Mouse (Mus musculus) hindbrain, embryonic 13.5 days (tissue): ENCODE measurements around the gene Gm45521. TPM values are rescaled to one million over a fixed set of nuclear protein-coding genes. Genes with fewer than 3 reads are reported as not detected.

Experiments
- ATAC-seq: fragments of 200-750 bp; cut with Nextera tagmentation; 2 replicates; pipeline ENCODE4 v1.8.0; 2017; ENCODE audit warnings: moderate TSS enrichment; ENCODE audit not compliant: low FRiP score
- H3K27ac ChIP-seq: fragments of 300-500 bp; sonication (generic); 2 replicates; pipeline ENCODE4 v1.5.1; 2015; ENCODE audit warnings: inconsistent platforms, mild to moderate bottlenecking, moderate library complexity
- H3K27me3 ChIP-seq: fragments of 300-500 bp; sonication (generic); 2 replicates; pipeline ENCODE4 v1.6.1; 2015; ENCODE audit warnings: mild to moderate bottlenecking, inconsistent platforms
- H3K36me3 ChIP-seq: fragments of 300-500 bp; sonication (generic); 2 replicates; pipeline ENCODE4 v1.6.1; 2015; ENCODE audit warnings: mild to moderate bottlenecking, inconsistent platforms
- H3K4me1 ChIP-seq: fragments of 300-500 bp; sonication (generic); replicated peaks from 2 replicates; pipeline ENCODE4 v1.6.1; 2015; ENCODE audit warnings: inconsistent platforms
- H3K4me2 ChIP-seq: fragments of 300-500 bp; sonication (generic); 2 replicates; pipeline ENCODE4 v1.6.1; 2015; ENCODE audit warnings: inconsistent platforms, mild to moderate bottlenecking, moderate library complexity
- H3K4me3 ChIP-seq: fragments of 300-500 bp; sonication (generic); 2 replicates; pipeline ENCODE4 v1.5.1; 2015; ENCODE audit warnings: mild to moderate bottlenecking, inconsistent platforms
- H3K9ac ChIP-seq: fragments of 300-500 bp; sonication (generic); 2 replicates; pipeline ENCODE4 v1.6.1; 2015; ENCODE audit warnings: mild to moderate bottlenecking, inconsistent platforms
- H3K9me3 ChIP-seq: fragments of 300-500 bp; sonication (generic); 2 replicates; pipeline ENCODE4 v1.6.1; 2016; ENCODE audit warnings: inconsistent platforms
- WGBS: fragments of 180-500 bp; shearing (Covaris S2); methylation state at CpG from one replicate; pipeline ENCODE4 v1.1.7; 2015; 5-methylcytosine and 5-hydroxymethylcytosine counted together
- polyA plus RNA-seq: library from polyadenylated mRNA; unstranded; fragments of >200 nt; fragmentation: Nextera tagmentation; extraction: Ambion mirVana; gene quantifications from 2 replicates; pipeline ENCODE4 v1.2.1, GENCODE M21; 2015

Gm45521 gene
- polyA plus RNA-seq, 1 experiment from 2014 or later: 0.26 TPM

DNA sequence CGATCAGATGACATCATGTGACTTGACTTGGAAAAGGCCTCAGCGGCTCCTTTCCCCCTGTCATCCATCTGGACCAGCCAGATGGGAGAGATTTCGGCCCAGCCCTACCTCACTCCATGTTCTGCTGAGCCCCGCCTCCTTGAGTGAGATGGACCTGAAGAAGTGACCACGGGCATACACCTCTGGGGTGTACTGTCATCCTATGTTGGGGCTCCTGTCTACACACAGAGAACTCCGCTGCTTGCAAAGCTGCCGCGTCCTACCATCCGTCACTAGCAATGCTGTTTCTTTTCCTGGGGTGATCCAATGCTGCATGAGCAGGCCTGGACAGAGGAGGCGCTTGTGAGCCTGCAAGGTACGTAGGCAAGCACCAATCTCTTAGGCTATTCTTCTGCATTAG, 3.5 kb downstream of the Gm45521 start:
- Histone ChIP-seq H3K9me3 (no peaks in the 10 kb centered on the region), H3K36me3 (no peaks in the 10 kb centered on the region), H3K4me1 (peaks cover 11% of the 10 kb centered on the region), H3K27ac (no peak overlapping the region), H3K4me3 (no peak overlapping the region), H3K4me2 (no peak overlapping the region), H3K27me3 (no peaks in the 10 kb centered on the region), H3K9ac (no peak overlapping the region)
- 0 out of 2 replicates have a peak, but pooled peaks have one; percentile 24 for ATAC-seq
- 56% methylated on average over 11 of the region's 11 CpGs for WGBS

DNA sequence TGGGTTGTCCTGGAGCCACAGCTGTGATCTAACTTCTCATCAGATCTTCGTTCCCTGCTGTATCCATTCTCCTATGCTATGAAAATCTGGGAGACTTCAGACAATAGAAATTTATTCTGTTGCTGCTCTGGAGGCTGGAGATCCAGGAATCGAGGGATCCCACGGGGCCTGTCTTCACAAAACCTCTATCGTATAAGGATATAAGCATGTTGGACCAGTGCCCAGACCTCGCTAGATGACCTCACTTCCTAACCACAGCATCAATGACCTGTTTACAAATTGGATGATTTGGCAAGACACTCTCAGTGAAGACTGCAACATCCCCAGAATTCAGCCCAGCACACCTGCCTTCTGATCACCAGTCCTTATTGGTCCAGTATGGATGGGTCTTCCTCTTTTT, 4.6 kb downstream of the Gm45521 start:
- 63% methylated on average over 5 of the region's 5 CpGs for WGBS
- Histone ChIP-seq H3K4me3 (no peak overlapping the region), H3K27ac (no peak overlapping the region), H3K9ac (no peak overlapping the region), H3K4me2 (no peak overlapping the region), H3K4me1 (peaks cover 11% of the 10 kb centered on the region), H3K9me3 (no peaks in the 10 kb centered on the region), H3K36me3 (no peaks in the 10 kb centered on the region), H3K27me3 (no peaks in the 10 kb centered on the region)
- ATAC-seq: no peak

- Histone ChIP-seq H3K36me3 (no peaks in the 10 kb centered on the region), H3K27ac (no peak overlapping the region), H3K27me3 (no peaks in the 10 kb centered on the region), H3K4me2 (no peak overlapping the region), H3K9me3 (no peaks in the 10 kb centered on the region), H3K4me1 (peaks cover 5% of the 10 kb centered on the region; the same call in 1 of the 2 replicates), H3K9ac (no peak overlapping the region), H3K4me3 (no peak overlapping the region)
- ATAC-seq: no peak
- 82% methylated on average over 2 of the region's 2 CpGs for WGBS
These were observed 5.5 kb downstream of the Gm45521 start for GRCm38 (mm10) chr14:7962626-7963025.

- Histone ChIP-seq H3K4me1 (peaks cover 5% of the 10 kb centered on the region; the same call in 1 of the 2 replicates), H3K4me3 (no peak overlapping the region), H3K27ac (no peak overlapping the region), H3K4me2 (no peak overlapping the region), H3K27me3 (no peaks in the 10 kb centered on the region), H3K9me3 (no peaks in the 10 kb centered on the region), H3K9ac (no peak overlapping the region), H3K36me3 (no peaks in the 10 kb centered on the region)
- no peak for ATAC-seq
- WGBS: 75% methylated on average over 7 of the region's 7 CpGs
These were observed 6.1 kb downstream of the Gm45521 start for GRCm38 (mm10) chr14:7963160-7963559.

- no peak overlapping the region for H3K4me3 ChIP-seq
- H3K27me3 ChIP-seq: no peaks in the 10 kb centered on the region
- no peaks in the 10 kb centered on the region for H3K36me3 ChIP-seq
- 57% methylated on average over 11 of the region's 11 CpGs for WGBS
- no peaks in the 10 kb centered on the region for H3K9me3 ChIP-seq
- no peak overlapping the region for H3K9ac ChIP-seq
- no peak overlapping the region for H3K4me2 ChIP-seq
- peaks cover 5% of the 10 kb centered on the region; the same call in 1 of the 2 replicates for H3K4me1 ChIP-seq
- no peak overlapping the region for H3K27ac ChIP-seq
- ATAC-seq: peak; percentile 72
These were observed 7.3 kb downstream of the Gm45521 start for GRCm38 (mm10) chr14:7964219-7964889.

GRCm38 (mm10) chr14:7971889-7972493, 14.9 kb downstream of the Gm45521 start:
- no peak overlapping the region for H3K9ac ChIP-seq
- 67% methylated on average over 10 of the region's 10 CpGs for WGBS
- no peak for ATAC-seq

GRCm38 (mm10) chr14:7974643-7975042, 17.6 kb downstream of the Gm45521 start:
- H3K4me3 ChIP-seq: no peak overlapping the region
- H3K9ac ChIP-seq: no peak overlapping the region
- ATAC-seq: no peak
- 93% methylated on average over 1 of the region's 1 CpGs for WGBS
- no peak overlapping the region for H3K4me2 ChIP-seq
- no peaks in the 10 kb centered on the region for H3K9me3 ChIP-seq
- no peak overlapping the region for H3K27ac ChIP-seq
- no peaks in the 10 kb centered on the region for H3K4me1 ChIP-seq
- H3K36me3 ChIP-seq: no peaks in the 10 kb centered on the region
- H3K27me3 ChIP-seq: no peaks in the 10 kb centered on the region

More at GRCm38 (mm10) chr14:7971889-7972493, 14.9 kb downstream of the Gm45521 start:
- Histone ChIP-seq H3K4me1 (no peaks in the 10 kb centered on the region), H3K27me3 (no peaks in the 10 kb centered on the region), H3K36me3 (no peaks in the 10 kb centered on the region), H3K27ac (no peak overlapping the region), H3K9me3 (no peaks in the 10 kb centered on the region), H3K4me3 (no peak overlapping the region), H3K4me2 (no peak overlapping the region)

GRCm38 (mm10) chr14:7975177-7975576, 18.1 kb downstream of the Gm45521 start:
- no peaks in the 10 kb centered on the region for H3K9me3 ChIP-seq
- H3K4me3 ChIP-seq: no peak overlapping the region
- no peaks in the 10 kb centered on the region for H3K27me3 ChIP-seq
- H3K36me3 ChIP-seq: no peaks in the 10 kb centered on the region
- no peak overlapping the region for H3K9ac ChIP-seq
- no peak overlapping the region for H3K4me2 ChIP-seq
- 89% methylated on average over 6 of the region's 6 CpGs for WGBS
- no peak overlapping the region for H3K27ac ChIP-seq
- ATAC-seq: no peak
- H3K4me1 ChIP-seq: no peaks in the 10 kb centered on the region

DNA sequence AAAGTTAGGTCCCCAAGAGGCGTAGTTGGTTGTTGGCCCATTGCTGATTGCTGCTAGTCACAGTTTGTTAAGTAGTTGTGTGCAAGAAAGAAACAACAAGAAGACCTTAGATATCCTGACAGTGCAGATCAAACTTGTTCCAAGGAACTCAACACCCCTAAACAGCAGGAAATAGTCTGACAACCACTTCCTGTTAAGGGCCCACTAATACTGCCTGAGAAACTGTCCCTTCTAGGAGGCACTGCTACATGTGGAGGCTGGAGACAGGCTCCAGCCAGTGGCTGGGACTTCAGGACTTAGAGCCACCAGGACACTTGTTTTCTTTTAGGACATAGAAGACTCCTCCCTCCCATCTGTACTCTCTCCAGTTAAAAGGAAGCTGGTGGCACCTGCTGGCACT, 20.4 kb downstream of the Gm45521 start:
- no peaks in the 10 kb centered on the region for H3K9me3 ChIP-seq
- no peak overlapping the region for H3K4me2 ChIP-seq
- no peak overlapping the region for H3K4me3 ChIP-seq
- no peaks in the 10 kb centered on the region for H3K27me3 ChIP-seq
- H3K4me1 ChIP-seq: no peaks in the 10 kb centered on the region
- ATAC-seq: no peak
- no peak overlapping the region for H3K27ac ChIP-seq
- no peaks in the 10 kb centered on the region for H3K36me3 ChIP-seq
- WGBS: 88% methylated on average over 1 of the region's 1 CpGs
- no peak overlapping the region for H3K9ac ChIP-seq

DNA sequence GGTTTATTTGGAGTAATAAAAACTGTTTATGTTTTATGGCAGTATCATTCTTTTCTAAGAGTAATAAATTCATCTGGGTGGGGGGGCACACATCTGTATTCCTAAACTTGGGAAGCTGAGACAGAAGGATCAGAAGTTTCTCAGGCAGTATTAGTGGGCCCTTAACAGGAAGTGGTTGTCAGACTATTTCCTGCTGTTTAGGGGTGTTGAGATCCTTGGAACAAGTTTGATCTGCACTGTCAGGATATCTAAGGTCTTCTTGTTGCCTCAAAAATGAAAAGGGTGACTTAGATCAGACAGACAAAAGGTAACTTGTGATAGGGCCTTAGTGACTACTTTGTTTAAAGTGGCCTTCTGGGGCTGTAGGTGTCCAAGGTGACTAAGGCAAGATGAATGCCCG, 21.1 kb downstream of the Gm45521 start:
- Histone ChIP-seq H3K9ac (no peak overlapping the region), H3K36me3 (no peaks in the 10 kb centered on the region), H3K27ac (no peak overlapping the region), H3K4me3 (no peak overlapping the region), H3K4me2 (no peak overlapping the region), H3K4me1 (no peaks in the 10 kb centered on the region), H3K27me3 (no peaks in the 10 kb centered on the region), H3K9me3 (no peaks in the 10 kb centered on the region)
- ATAC-seq: no peak
- 78% methylated on average over 1 of the region's 1 CpGs for WGBS

DNA sequence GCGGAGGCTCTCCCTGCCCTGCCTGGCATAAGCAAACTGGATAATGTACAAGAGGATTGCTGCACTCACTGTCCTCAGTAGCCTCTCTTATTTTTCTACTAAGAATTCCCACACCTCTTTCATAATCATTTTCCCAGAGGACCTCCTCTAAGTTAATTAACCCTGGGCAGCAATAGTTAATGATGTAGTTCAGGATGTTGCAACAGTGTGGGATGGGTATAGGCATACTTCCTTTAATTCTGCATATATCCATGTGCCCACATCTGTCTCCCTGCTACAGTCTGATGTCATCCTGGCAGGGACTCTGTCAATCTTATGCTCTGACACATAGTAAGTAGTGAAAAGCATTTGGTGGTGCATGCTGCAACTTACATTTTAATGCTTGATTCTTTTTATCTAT, 24.1 kb downstream of the Gm45521 start:
- no peak overlapping the region for H3K4me2 ChIP-seq
- no peaks in the 10 kb centered on the region for H3K27me3 ChIP-seq
- no peaks in the 10 kb centered on the region for H3K9me3 ChIP-seq
- WGBS: 97% methylated on average over 1 of the region's 1 CpGs
- H3K4me3 ChIP-seq: no peak overlapping the region
- H3K36me3 ChIP-seq: no peaks in the 10 kb centered on the region
- ATAC-seq: no peak
- no peak overlapping the region for H3K9ac ChIP-seq
- no peaks in the 10 kb centered on the region for H3K4me1 ChIP-seq
- no peak overlapping the region for H3K27ac ChIP-seq

- WGBS: 98% methylated on average over 6 of the region's 6 CpGs
- no peaks in the 10 kb centered on the region for H3K4me1 ChIP-seq
- H3K9me3 ChIP-seq: no peaks in the 10 kb centered on the region
- H3K4me2 ChIP-seq: no peak overlapping the region
- H3K36me3 ChIP-seq: no peaks in the 10 kb centered on the region
- H3K27me3 ChIP-seq: no peaks in the 10 kb centered on the region
- ATAC-seq: no peak
- no peak overlapping the region for H3K9ac ChIP-seq
- H3K4me3 ChIP-seq: no peak overlapping the region
- H3K27ac ChIP-seq: no peak overlapping the region
These were observed 29.8 kb downstream of the Gm45521 start for GRCm38 (mm10) chr14:7986913-7987312.

GRCm38 (mm10) chr14:7989371-7989770, 32.3 kb downstream of the Gm45521 start:
- Histone ChIP-seq H3K4me3 (no peak overlapping the region), H3K36me3 (no peaks in the 10 kb centered on the region), H3K9ac (no peak overlapping the region), H3K4me1 (no peaks in the 10 kb centered on the region), H3K4me2 (no peak overlapping the region), H3K27me3 (0 out of 2 replicates have a peak, but pooled peaks cover under 1% of the 10 kb centered on the region), H3K9me3 (no peaks in the 10 kb centered on the region), H3K27ac (no peak overlapping the region)
- ATAC-seq: no peak
- WGBS: 60% methylated on average over 1 of the region's 1 CpGs
